Mouse (Mus musculus) brown adipose tissue, adult 24 weeks (tissue): ENCODE results near the gene Cbr3. TPM values are rescaled to one million over a fixed set of nuclear protein-coding genes. Genes with fewer than 3 reads are reported as not detected.

Source experiments
- H3K27ac ChIP-seq: fragments of 200-500 bp; replicated peaks from 2 replicates; pipeline ENCODE4 v1.5.1; 2012; ENCODE audit warnings: low read depth, mild to moderate bottlenecking, low read length
- H3K4me1 ChIP-seq: fragments of 200-500 bp; 2 replicates; pipeline ENCODE4 v1.6.1; 2012; ENCODE audit warnings: low read length, mixed read lengths; ENCODE audit not compliant: control insufficient read depth, insufficient read depth, insufficient read length
- H3K4me3 ChIP-seq: fragments of 200-500 bp; 2 replicates; pipeline ENCODE4 v1.5.1; 2012; ENCODE audit warnings: low read depth, mild to moderate bottlenecking, low read length, moderate library complexity; ENCODE audit not compliant: insufficient read depth
- polyA plus RNA-seq: library from polyadenylated mRNA; stranded (reverse); fragments of >200 nt; gene quantifications from 2 replicates; pipeline ENCODE4 v1.2.4, GENCODE M21; 2012; ENCODE audit not compliant: missing spikeins, insufficient read depth, insufficient read length

Cbr3 gene
- polyA plus RNA-seq, 1 experiment: 7.2 TPM

- Histone ChIP-seq H3K27ac (no peak overlapping the region), H3K4me3 (no peak overlapping the region), H3K4me1 (no peaks in the 10 kb centered on the region)
These were observed 3.9 kb downstream of the Cbr3 start for GRCm38 (mm10) chr16:93686945-93687344.

GRCm38 (mm10) chr16:93691206-93691841 is 8.3 kb downstream of the Cbr3 start:
- H3K4me1 ChIP-seq: no peaks in the 10 kb centered on the region
- no peak overlapping the region for H3K4me3 ChIP-seq
- no peak overlapping the region for H3K27ac ChIP-seq

- Histone ChIP-seq H3K4me1 (no peaks in the 10 kb centered on the region), H3K4me3 (no peak overlapping the region), H3K27ac (no peak overlapping the region)
These were observed 9.7 kb downstream of the Cbr3 start for GRCm38 (mm10) chr16:93692744-93693143.

- Histone ChIP-seq H3K27ac (no peak overlapping the region), H3K4me1 (no peaks in the 10 kb centered on the region), H3K4me3 (no peak overlapping the region)
These were observed 24.1 kb downstream of the Cbr3 start for GRCm38 (mm10) chr16:93707116-93707515.

- no peak overlapping the region for H3K27ac ChIP-seq
- H3K4me3 ChIP-seq: no peak overlapping the region
- peaks cover 3% of the 10 kb centered on the region for H3K4me1 ChIP-seq
These were observed 26.2 kb downstream of the Cbr3 start for GRCm38 (mm10) chr16:93709217-93709616.

- Histone ChIP-seq H3K27ac (no peak overlapping the region), H3K4me3 (peak overlapping the region; percentile 67), H3K4me1 (peaks cover 3% of the 10 kb centered on the region)
These were observed 27.9 kb downstream of the Cbr3 start for GRCm38 (mm10) chr16:93710924-93711323.

GRCm38 (mm10) chr16:93711411-93712188 is 28.6 kb downstream of the Cbr3 start, which contains the start of gene Dop1b:
Gene Dop1b (plus strand): TSS chr16:93711904.
- Histone ChIP-seq H3K4me1 (peaks cover 3% of the 10 kb centered on the region), H3K4me3 (peak within 1 kb of the TSS; percentile 80), H3K27ac (no peak within 1 kb of the TSS)

- Histone ChIP-seq H3K4me3 (peak overlapping the region; percentile 80), H3K4me1 (peaks cover 3% of the 10 kb centered on the region), H3K27ac (no peak overlapping the region)
These were observed 29.3 kb downstream of the Cbr3 start for GRCm38 (mm10) chr16:93712189-93712885.

GRCm38 (mm10) chr16:93712966-93713365 is 30.0 kb downstream of the Cbr3 start:
- Histone ChIP-seq H3K27ac (no peak overlapping the region), H3K4me3 (peak overlapping the region; percentile 80; the same call in 1 of the 2 replicates), H3K4me1 (peaks cover 3% of the 10 kb centered on the region)

GRCm38 (mm10) chr16:93714426-93714825 is 31.4 kb downstream of the Cbr3 start:
- H3K27ac ChIP-seq: no peak overlapping the region
- H3K4me3 ChIP-seq: no peak overlapping the region
- H3K4me1 ChIP-seq: peaks cover 3% of the 10 kb centered on the region

- no peak overlapping the region for H3K4me3 ChIP-seq
- H3K4me1 ChIP-seq: peaks cover 3% of the 10 kb centered on the region
- H3K27ac ChIP-seq: no peak overlapping the region
These were observed 32.8 kb downstream of the Cbr3 start for GRCm38 (mm10) chr16:93715826-93716225.

- Histone ChIP-seq H3K4me3 (no peak overlapping the region), H3K27ac (no peak overlapping the region), H3K4me1 (peaks cover 9% of the 10 kb centered on the region)
These were observed 34.3 kb downstream of the Cbr3 start for GRCm38 (mm10) chr16:93717299-93717703.

GRCm38 (mm10) chr16:93721771-93722170 is 38.8 kb downstream of the Cbr3 start:
- H3K4me1 ChIP-seq: peaks cover 6% of the 10 kb centered on the region
- no peak overlapping the region for H3K27ac ChIP-seq
- no peak overlapping the region for H3K4me3 ChIP-seq

- Histone ChIP-seq H3K4me3 (no peak overlapping the region), H3K27ac (no peak overlapping the region), H3K4me1 (peaks cover 6% of the 10 kb centered on the region)
These were observed 39.5 kb downstream of the Cbr3 start for GRCm38 (mm10) chr16:93722476-93722875.

GRCm38 (mm10) chr16:93725417-93726144 is 42.6 kb downstream of the Cbr3 start:
- Histone ChIP-seq H3K4me1 (peaks cover 19% of the 10 kb centered on the region), H3K4me3 (no peak overlapping the region), H3K27ac (no peak overlapping the region)
